Mouse (Mus musculus) liver, adult 2 months (tissue): ENCODE measurements around the gene Prelp.

Experiments
- CTCF ChIP-seq: fragments of 200-500 bp; IDR thresholded peaks from 2 replicates; pipeline ENCODE4 v1.5.1; 2011; ENCODE audit warnings: low read depth, low read length, control low read depth
- POLR2A ChIP-seq: fragments of 200-500 bp; IDR thresholded peaks from 2 replicates; pipeline ENCODE4 v1.6.1; 2011; ENCODE audit warnings: low read length, control low read depth; ENCODE audit not compliant: insufficient read depth; ENCODE audit errors: extremely low read depth

GRCm38 (mm10) chr1:133878825-133879423 lies 42.3 kb downstream of the Prelp start:
- TF ChIP-seq POLR2A (no peak), CTCF (no peak)
